Comparison of ENCODE assay signal across 10 mouse cellular contexts in genomic region chr4:100181676-100182075, GRCm38 (mm10).
DNase-seq lines count a peak whose midpoint lies in the region; ATAC-seq lines count a peak whose summit lies in the region.
"Had no signal": no experiment of that assay in that cellular context is flagged by ENCODE, and none has a peak within 500 bp of the region (broad histone marks: within the 10 kb centered on the region; RNA-seq: fewer than 3 reads in every experiment).

No protein-coding gene starts in this region.

- no peaks in the 10 kb centered on the region for H3K36me3 ChIP-seq in limb, embryonic 15.5 days
- no peaks in the 10 kb centered on the region for H3K36me3 ChIP-seq in midbrain, embryonic 13.5 days
- H3K36me3 ChIP-seq: neural tube, embryonic 12.5 days had no signal

- no peak overlapping the region for H3K4me2 ChIP-seq in limb, embryonic 15.5 days
- no peak overlapping the region for H3K4me2 ChIP-seq in midbrain, embryonic 13.5 days (replicated peaks)
- H3K4me2 ChIP-seq: neural tube, embryonic 12.5 days had no signal

- peaks cover 5% of the 10 kb centered on the region for H3K4me1 ChIP-seq in limb, embryonic 15.5 days
- no peaks in the 10 kb centered on the region for H3K4me1 ChIP-seq in midbrain, embryonic 13.5 days (replicated peaks)
- H3K4me1 ChIP-seq: neural tube, embryonic 12.5 days had no signal

- H3K9ac ChIP-seq in limb, embryonic 15.5 days: no peak overlapping the region
- H3K9ac ChIP-seq in midbrain, embryonic 13.5 days (replicated peaks): no peak overlapping the region
- H3K9ac ChIP-seq: neural tube, embryonic 12.5 days had no signal

- no peak overlapping the region for H3K4me3 ChIP-seq in limb, embryonic 15.5 days
- no peak overlapping the region for H3K4me3 ChIP-seq in midbrain, embryonic 13.5 days (replicated peaks)
- H3K4me3 ChIP-seq: neural tube, embryonic 12.5 days had no signal

- H3K9me3 ChIP-seq in limb, embryonic 15.5 days: no peaks in the 10 kb centered on the region
- H3K9me3 ChIP-seq in midbrain, embryonic 13.5 days: 0 out of 2 replicates have a peak, but pooled peaks cover 5% of the 10 kb centered on the region
- H3K9me3 ChIP-seq: neural tube, embryonic 12.5 days had no signal

- no peaks in the 10 kb centered on the region for H3K27me3 ChIP-seq in limb, embryonic 15.5 days
- no peaks in the 10 kb centered on the region for H3K27me3 ChIP-seq in midbrain, embryonic 13.5 days
- H3K27me3 ChIP-seq: neural tube, embryonic 12.5 days had no signal

- 46% methylated on average over 5 of the region's 5 CpGs for WGBS in limb, embryonic 15.5 days
- 52% methylated on average over 5 of the region's 5 CpGs for WGBS in midbrain, embryonic 13.5 days

- peak; percentile 29 to 47 for DNase-seq in layer of hippocampus, postnatal 10 days (ENCODE audit: low spot score in 2 of 2)
- DNase-seq in layer of hippocampus, adult 8-10 months (ENCODE audit: low spot score in 2 of 2): no peak
- peak; percentile 75 for DNase-seq in adrenal gland, adult 8-10 months
- DNase-seq in gastrocnemius, adult 18-20 months (ENCODE audit: low spot score): peak; percentile 83
- no peak for DNase-seq in embryo, embryonic 11 days
- no peak for DNase-seq in MN1 (ENCODE audit: low spot score)
- DNase-seq: thymus, postnatal 14 days had no signal

- peak overlapping the region; percentile 57; the same call in 1 of the 2 replicates for H3K27ac ChIP-seq in limb, embryonic 15.5 days
- no peak overlapping the region for H3K27ac ChIP-seq in midbrain, embryonic 13.5 days
- H3K27ac ChIP-seq: neural tube, embryonic 12.5 days had no signal

- ATAC-seq in limb, embryonic 15.5 days (ENCODE audit: insufficient number of reproducible peaks, low FRiP score, low TSS enrichment, low read depth): no peak
- no peak for ATAC-seq in midbrain, embryonic 13.5 days

Comparison
In these comparisons a context has a peak if more than half of its experiments do, and no peak if none do; other contexts are left out.
1. DNase-seq: peak in layer of hippocampus, postnatal 10 days (2 of 2), adrenal gland, adult 8-10 months (single experiment) and gastrocnemius, adult 18-20 months (single experiment); none in layer of hippocampus, adult 8-10 months (0 of 2), embryo, embryonic 11 days (single experiment) and MN1 (single experiment).